Mouse (Mus musculus): ENCODE measurements around the gene Gsdma. TPM values are rescaled to one million over a fixed set of nuclear protein-coding genes. Genes with fewer than 3 reads are reported as not detected.
A peak's percentile ranks its signal among the peaks of the same experiment; 100 is the strongest.
"Not testable (repeated sequence)": the region's sequence is repeated elsewhere in the genome, so short reads cannot be mapped to it uniquely, and the experiment has no call there.

Gene Gsdma
- total and polyA plus RNA-seq, 2 experiments from 2014 or later, result not detected

- no peaks in the 10 kb centered on the region for H3K9me3 ChIP-seq (replicated peaks; ENCODE audit: control insufficient read depth, low read length)
- 42% methylated on average over 2 of the region's 2 CpGs for WGBS
- DNase-seq (ENCODE audit: low spot score), result no peak
- no peak within 1 kb of the TSS for H3K27ac ChIP-seq (ENCODE audit: low read depth)
- no peak for ATAC-seq (ENCODE audit: insufficient read depth, low read depth)
- H3K4me1 ChIP-seq (ENCODE audit: control insufficient read depth, insufficient read depth), result no peaks in the 10 kb centered on the region
- no peak for TF ChIP-seq EP300 (IDR thresholded peaks at IDR 0.05; ENCODE audit: low read depth)
- no peak for TF ChIP-seq CTCF (IDR thresholded peaks at IDR 0.05; ENCODE audit: low read depth)
- H3K9ac ChIP-seq (replicated peaks; ENCODE audit: low read depth, low read length), result no peak within 1 kb of the TSS
- H3K4me3 ChIP-seq (ENCODE audit: low read depth, low read length), result no peak within 1 kb of the TSS
- H3K36me3 ChIP-seq (replicated peaks; ENCODE audit: control insufficient read depth, insufficient read depth, low read length), result no peaks in the 10 kb centered on the region
- H3K4me2 ChIP-seq (ENCODE audit: low read depth, low read length), result no peak within 1 kb of the TSS
- 0 out of 2 replicates have a peak, but pooled peaks cover 4% of the 10 kb centered on the region for H3K27me3 ChIP-seq (ENCODE audit: control insufficient read depth, insufficient read depth, low read length)
Measured at GRCm38 (mm10) chr11:98646459-98646858, 17.7 kb upstream of the Gsdma start, which contains the start of gene Gsdma2. Gene Gsdma2 (plus strand): TSS chr11:98646759.

- H3K4me3 ChIP-seq (ENCODE audit: low read depth, low read length); H3K4me1 ChIP-seq (ENCODE audit: control insufficient read depth, insufficient read depth); H3K9ac ChIP-seq (replicated peaks; ENCODE audit: low read depth, low read length); H3K36me3 ChIP-seq (replicated peaks; ENCODE audit: control insufficient read depth, insufficient read depth, low read length); H3K27ac ChIP-seq (ENCODE audit: low read depth); H3K9me3 ChIP-seq (replicated peaks; ENCODE audit: control insufficient read depth, low read length); H3K27me3 ChIP-seq (ENCODE audit: control insufficient read depth, insufficient read depth, low read length); H3K4me2 ChIP-seq (ENCODE audit: low read depth, low read length): not testable (repeated sequence)
- peak; percentile 57 for TF ChIP-seq CTCF (IDR thresholded peaks at IDR 0.05; ENCODE audit: low read depth)
- peak; percentile 17; the same call in 1 of the 2 replicates for ATAC-seq (ENCODE audit: insufficient read depth, low read depth)
- peak; percentile 45 for DNase-seq (ENCODE audit: low spot score)
- 7% methylated on average over 7 of the region's 7 CpGs for WGBS
Measured at GRCm38 (mm10) chr11:98655076-98655475, 9.1 kb upstream of the Gsdma start.

- H3K27ac ChIP-seq (ENCODE audit: low read depth), result no peak overlapping the region
- H3K4me2 ChIP-seq (ENCODE audit: low read depth, low read length), result no peak overlapping the region
- no peaks in the 10 kb centered on the region for H3K27me3 ChIP-seq (ENCODE audit: control insufficient read depth, insufficient read depth, low read length)
- ATAC-seq (ENCODE audit: insufficient read depth, low read depth) (peak; percentile 55; the same call in 1 of the 2 replicates), DNase-seq (ENCODE audit: low spot score) (peak; percentile 62)
- H3K9me3 ChIP-seq (replicated peaks; ENCODE audit: control insufficient read depth, low read length), result no peaks in the 10 kb centered on the region
- no peak for TF ChIP-seq EP300 (IDR thresholded peaks at IDR 0.05; ENCODE audit: low read depth)
- TF ChIP-seq CTCF (IDR thresholded peaks at IDR 0.05; ENCODE audit: low read depth), result peak; percentile 78
- 19% methylated on average over 6 of the region's 6 CpGs for WGBS
- H3K9ac ChIP-seq (replicated peaks; ENCODE audit: low read depth, low read length), result no peak overlapping the region
- H3K36me3 ChIP-seq (replicated peaks; ENCODE audit: control insufficient read depth, insufficient read depth, low read length), result no peaks in the 10 kb centered on the region
- no peak overlapping the region for H3K4me3 ChIP-seq (ENCODE audit: low read depth, low read length)
- no peaks in the 10 kb centered on the region for H3K4me1 ChIP-seq (ENCODE audit: control insufficient read depth, insufficient read depth)
Measured at GRCm38 (mm10) chr11:98660517-98660916, 3.6 kb upstream of the Gsdma start.

- TF ChIP-seq EP300 (IDR thresholded peaks at IDR 0.05; ENCODE audit: low read depth) (no peak), CTCF (IDR thresholded peaks at IDR 0.05; ENCODE audit: low read depth) (no peak)
- DNase-seq (ENCODE audit: low spot score) (no peak), ATAC-seq (ENCODE audit: insufficient read depth, low read depth) (no peak)
- Histone ChIP-seq H3K4me1 (ENCODE audit: control insufficient read depth, insufficient read depth) (no peaks in the 10 kb centered on the region), H3K4me2 (ENCODE audit: low read depth, low read length) (no peak overlapping the region), H3K9ac (replicated peaks; ENCODE audit: low read depth, low read length) (no peak overlapping the region), H3K27me3 (ENCODE audit: control insufficient read depth, insufficient read depth, low read length) (peaks cover 16% of the 10 kb centered on the region), H3K4me3 (ENCODE audit: low read depth, low read length) (no peak overlapping the region), H3K27ac (ENCODE audit: low read depth) (no peak overlapping the region), H3K9me3 (replicated peaks; ENCODE audit: control insufficient read depth, low read length) (no peaks in the 10 kb centered on the region), H3K36me3 (replicated peaks; ENCODE audit: control insufficient read depth, insufficient read depth, low read length) (no peaks in the 10 kb centered on the region)
- 59% methylated on average over 2 of the region's 2 CpGs for WGBS
Measured at GRCm38 (mm10) chr11:98668984-98669383, 4.8 kb downstream of the Gsdma start.

- Histone ChIP-seq H3K9ac (replicated peaks; ENCODE audit: low read depth, low read length) (no peak overlapping the region), H3K27ac (ENCODE audit: low read depth) (no peak overlapping the region), H3K9me3 (replicated peaks; ENCODE audit: control insufficient read depth, low read length) (no peaks in the 10 kb centered on the region), H3K27me3 (ENCODE audit: control insufficient read depth, insufficient read depth, low read length) (peaks cover 16% of the 10 kb centered on the region), H3K4me1 (ENCODE audit: control insufficient read depth, insufficient read depth) (no peaks in the 10 kb centered on the region), H3K4me3 (ENCODE audit: low read depth, low read length) (no peak overlapping the region), H3K36me3 (replicated peaks; ENCODE audit: control insufficient read depth, insufficient read depth, low read length) (no peaks in the 10 kb centered on the region), H3K4me2 (ENCODE audit: low read depth, low read length) (no peak overlapping the region)
- no peak for TF ChIP-seq CTCF (IDR thresholded peaks at IDR 0.05; ENCODE audit: low read depth)
- no peak for TF ChIP-seq EP300 (IDR thresholded peaks at IDR 0.05; ENCODE audit: low read depth)
- WGBS, result 49% methylated on average over 3 of the region's 3 CpGs
- ATAC-seq (ENCODE audit: insufficient read depth, low read depth), result no peak
- no peak for DNase-seq (ENCODE audit: low spot score)
Measured at GRCm38 (mm10) chr11:98671284-98671815, 7.2 kb downstream of the Gsdma start.

- H3K27me3 ChIP-seq (ENCODE audit: control insufficient read depth, insufficient read depth, low read length), result peaks cover 14% of the 10 kb centered on the region
- no peaks in the 10 kb centered on the region for H3K36me3 ChIP-seq (replicated peaks; ENCODE audit: control insufficient read depth, insufficient read depth, low read length)
- H3K27ac ChIP-seq (ENCODE audit: low read depth), result no peak overlapping the region
- no peak for DNase-seq (ENCODE audit: low spot score)
- no peak for ATAC-seq (ENCODE audit: insufficient read depth, low read depth)
- H3K9me3 ChIP-seq (replicated peaks; ENCODE audit: control insufficient read depth, low read length), result no peaks in the 10 kb centered on the region
- TF ChIP-seq EP300 (IDR thresholded peaks at IDR 0.05; ENCODE audit: low read depth) (no peak), CTCF (IDR thresholded peaks at IDR 0.05; ENCODE audit: low read depth) (no peak)
- 37% methylated on average over 5 of the region's 5 CpGs for WGBS
- H3K4me3 ChIP-seq (ENCODE audit: low read depth, low read length), result no peak overlapping the region
- no peaks in the 10 kb centered on the region for H3K4me1 ChIP-seq (ENCODE audit: control insufficient read depth, insufficient read depth)
- no peak overlapping the region for H3K4me2 ChIP-seq (ENCODE audit: low read depth, low read length)
- no peak overlapping the region for H3K9ac ChIP-seq (replicated peaks; ENCODE audit: low read depth, low read length)
Measured at GRCm38 (mm10) chr11:98671857-98672256, 7.7 kb downstream of the Gsdma start.

Data from heart, postnatal 0 days (tissue).